Mouse (Mus musculus) monocyte, adult 59 days (primary cell): ENCODE results near the gene Olfr1410. TPM values are rescaled to one million over a fixed set of nuclear protein-coding genes. Genes with fewer than 3 reads are reported as not detected.

ENCODE experiments used
- total RNA-seq, 2 experiments: library from RNA; stranded (reverse); gene quantifications; one replicate each; pipeline ENCODE4 v1.2.4; 2023

The Olfr1410 gene
- not detected for total RNA-seq

GRCm38 (mm10) chr1:92605482-92605881 is at the start of gene Olfr1410:
Olfr1410 (plus strand) TSS chr1:92605782.

DNA sequence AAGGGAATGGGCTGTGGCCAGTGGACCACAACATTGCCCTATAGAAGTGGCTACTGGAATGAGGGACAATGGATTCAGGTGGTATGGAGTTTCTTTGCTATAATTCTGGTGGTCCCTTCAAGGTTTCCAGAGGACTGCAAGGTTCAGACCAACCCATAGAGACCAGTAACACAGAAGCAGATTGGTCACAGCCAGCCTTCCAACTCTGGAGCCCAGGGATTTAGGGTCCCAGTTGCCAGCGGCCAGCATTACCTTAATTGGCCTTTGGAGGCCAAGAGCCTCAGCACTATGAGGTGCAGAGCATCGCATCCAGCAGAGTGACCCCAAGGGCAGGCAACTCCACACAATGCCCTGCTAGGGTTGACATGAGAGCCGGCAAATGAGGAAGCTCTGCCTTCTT is 34.6 kb upstream of the Olfr1410 start, which contains the start of gene Olfr1413:
TSS of gene Olfr1413 (plus strand) at position 301 of the 400 bp plus-strand sequence.

GRCm38 (mm10) chr1:92585479-92585878 is 20.1 kb upstream of the Olfr1410 start, which contains the start of gene Olfr1412:
Olfr1412 (plus strand) TSS chr1:92585779.

DNA sequence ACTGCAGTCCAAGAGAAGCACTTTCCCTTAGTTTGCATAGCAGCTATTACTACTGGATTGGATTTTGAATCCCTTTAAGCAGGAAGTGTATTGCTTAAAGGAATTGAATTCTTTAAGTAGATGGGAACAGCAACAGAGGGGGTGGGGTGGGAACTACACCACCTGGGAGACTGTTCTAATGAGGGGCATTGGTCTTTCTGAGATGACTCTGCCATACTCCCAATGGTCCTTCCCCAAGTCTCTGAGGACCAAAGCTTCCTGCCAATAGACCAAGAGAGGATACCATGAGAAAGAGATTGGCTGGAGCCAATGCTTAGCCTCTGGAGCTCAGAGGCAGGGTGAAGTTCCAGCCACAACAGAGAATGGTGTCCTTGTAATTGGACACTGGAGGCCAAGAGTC is 11.5 kb upstream of the Olfr1410 start, which contains the start of gene Olfr1411:
TSS of gene Olfr1411 (plus strand) at position 301 of the 400 bp plus-strand sequence.

GRCm38 (mm10) chr1:92617488-92617887 is 11.9 kb downstream of the Olfr1410 start, which contains the start of gene Olfr12:
Olfr12 (plus strand) TSS chr1:92617788.

GRCm38 (mm10) chr1:92641514-92642272 is 36.1 kb downstream of the Olfr1410 start, which contains the start of gene Cops9:
Cops9 (minus strand) TSS chr1:92641985.

GRCm38 (mm10) chr1:92648673-92649072 is 43.1 kb downstream of the Olfr1410 start, which contains the start of gene Otos:
Otos (minus strand) TSS chr1:92648841.

Other genes starting within 250 kb of the Olfr1410 start
- 10 to 100 TPM; 89.6 to 99.8 TPM for gene Ndufa10, start 131.9 kb upstream of the Olfr1410 start, total RNA-seq
- not detected for gene Olfr1416, start 120.7 kb upstream of the Olfr1410 start, total RNA-seq
- not detected for gene Olfr1415, start 109.7 kb upstream of the Olfr1410 start, total RNA-seq
- not detected for gene Olfr1414, start 87.1 kb upstream of the Olfr1410 start, total RNA-seq
- not detected for gene Olfr1413, start 34.5 kb upstream of the Olfr1410 start, total RNA-seq
- not detected for gene Olfr1412, start 20.0 kb upstream of the Olfr1410 start, total RNA-seq
- gene Olfr1411, start 11.4 kb upstream of the Olfr1410 start, total RNA-seq = not detected
- gene Olfr12, start 12.0 kb downstream of the Olfr1410 start, total RNA-seq = not detected
- 100 to 1,000 TPM; 125 to 138 TPM for gene Cops9, start 36.2 kb downstream of the Olfr1410 start, total RNA-seq
- not detected for gene Otos, start 43.1 kb downstream of the Olfr1410 start, total RNA-seq
- 1 to 10 TPM; 3.0 to 3.2 TPM for gene Gpc1, start 225.9 kb downstream of the Olfr1410 start, total RNA-seq